In genomic region chr16:20804601-20805017, GRCm38 (mm10) we compare ENCODE assay signal across 8 mouse cellular contexts.
DNase-seq lines count a peak whose midpoint lies in the region; ATAC-seq lines count a peak whose summit lies in the region.

No protein-coding gene starts in this region.

- no peaks in the 10 kb centered on the region for H3K27me3 ChIP-seq in embryonic facial prominence, embryonic 14.5 days (replicated peaks; ENCODE audit: control insufficient read depth, insufficient read depth, low read length)
- no peaks in the 10 kb centered on the region for H3K27me3 ChIP-seq in limb, embryonic 13.5 days
- H3K27me3 ChIP-seq in midbrain, embryonic 15.5 days (replicated peaks): no peaks in the 10 kb centered on the region

- no peaks in the 10 kb centered on the region for H3K36me3 ChIP-seq in embryonic facial prominence, embryonic 14.5 days (ENCODE audit: control insufficient read depth, insufficient read depth, low read length)
- H3K36me3 ChIP-seq in limb, embryonic 13.5 days: no peaks in the 10 kb centered on the region
- H3K36me3 ChIP-seq in midbrain, embryonic 15.5 days (replicated peaks): no peaks in the 10 kb centered on the region

- no peaks in the 10 kb centered on the region for H3K9me3 ChIP-seq in embryonic facial prominence, embryonic 14.5 days (ENCODE audit: control insufficient read depth, low read length)
- no peaks in the 10 kb centered on the region for H3K9me3 ChIP-seq in limb, embryonic 13.5 days
- H3K9me3 ChIP-seq in midbrain, embryonic 15.5 days: no peaks in the 10 kb centered on the region

- peak; percentile 69 for ATAC-seq in embryonic facial prominence, embryonic 14.5 days (ENCODE audit: low read depth)
- peak; percentile 75 for ATAC-seq in limb, embryonic 13.5 days (ENCODE audit: low FRiP score, low read depth)
- ATAC-seq in midbrain, embryonic 15.5 days (replicated peaks): peak; percentile 85

- H3K27ac ChIP-seq in embryonic facial prominence, embryonic 14.5 days (replicated peaks; ENCODE audit: low read depth, low read length): peak overlapping the region; percentile 71
- peak overlapping the region; percentile 15; the same call in 1 of the 2 replicates for H3K27ac ChIP-seq in limb, embryonic 13.5 days
- peak overlapping the region; percentile 63 for H3K27ac ChIP-seq in midbrain, embryonic 15.5 days

- H3K4me1 ChIP-seq in embryonic facial prominence, embryonic 14.5 days (ENCODE audit: control insufficient read depth, insufficient read depth, low read length): peaks cover 11% of the 10 kb centered on the region; the same call in 1 of the 2 replicates
- peaks cover 31% of the 10 kb centered on the region for H3K4me1 ChIP-seq in limb, embryonic 13.5 days
- H3K4me1 ChIP-seq in midbrain, embryonic 15.5 days: peaks cover 8% of the 10 kb centered on the region

- peak; percentile 96 for DNase-seq in 416B (ENCODE audit: low read depth)
- peak; percentile 25 to 54 for DNase-seq in adrenal gland, postnatal 4 days (ENCODE audit: low spot score in 2 of 2)
- DNase-seq in embryonic facial prominence, embryonic 14.5 days (ENCODE audit: low spot score): peak; percentile 89
- peak; percentile 57 for DNase-seq in heart, adult 8-10 months (ENCODE audit: low spot score)
- DNase-seq in kidney, adult 8-10 months: peak; percentile 83 to 87
- DNase-seq in spleen, adult 18-20 months: peak; percentile 17 to 59

- H3K9ac ChIP-seq in embryonic facial prominence, embryonic 14.5 days (ENCODE audit: low read depth, low read length): no peak overlapping the region; the same call in 1 of the 2 replicates
- H3K9ac ChIP-seq in limb, embryonic 13.5 days: peak overlapping the region; percentile 48; the same call in 1 of the 2 replicates
- peak overlapping the region; percentile 38 for H3K9ac ChIP-seq in midbrain, embryonic 15.5 days

- peak overlapping the region; percentile 54 for H3K4me2 ChIP-seq in embryonic facial prominence, embryonic 14.5 days (ENCODE audit: low read depth, low read length)
- peak overlapping the region; percentile 62 for H3K4me2 ChIP-seq in limb, embryonic 13.5 days (replicated peaks)
- peak overlapping the region; percentile 63 for H3K4me2 ChIP-seq in midbrain, embryonic 15.5 days

- 2% methylated on average over 10 of the region's 10 CpGs for WGBS in embryonic facial prominence, embryonic 14.5 days
- WGBS in limb, embryonic 13.5 days: 0% methylated on average over 8 of the region's 10 CpGs
- WGBS in midbrain, embryonic 15.5 days: 0% methylated on average over 8 of the region's 10 CpGs

- H3K4me3 ChIP-seq in embryonic facial prominence, embryonic 14.5 days (ENCODE audit: low read depth, low read length): peak overlapping the region; percentile 30
- H3K4me3 ChIP-seq in limb, embryonic 13.5 days: peak overlapping the region; percentile 38
- peak overlapping the region; percentile 41 for H3K4me3 ChIP-seq in midbrain, embryonic 15.5 days

Comparison
In these comparisons a context has a peak if more than half of its experiments do, and no peak if none do; other contexts are left out.
1. Peak in every context shown above with its lines: DNase-seq, ATAC-seq, H3K4me3 ChIP-seq and H3K27ac ChIP-seq.
2. DNase-seq: peak in every context shown above with its lines; median percentile 96 in 416B; 89 in embryonic facial prominence, embryonic 14.5 days; 85 in kidney, adult 8-10 months; 57 in heart, adult 8-10 months; 40 in adrenal gland, postnatal 4 days; 38 in spleen, adult 18-20 months.
3. H3K27ac ChIP-seq: peak in every context shown above with its lines; median percentile 71 in embryonic facial prominence, embryonic 14.5 days; 63 in midbrain, embryonic 15.5 days; 15 in limb, embryonic 13.5 days.